Mouse (Mus musculus) lung, embryonic 14.5 days (tissue): Measurements from ENCODE around the gene Dpp9. TPM values are rescaled to one million over a fixed set of nuclear protein-coding genes. Genes with fewer than 3 reads are reported as not detected.

ENCODE experiments used
- ATAC-seq: fragments of 200-750 bp; cut with Nextera tagmentation; 2 replicates; pipeline ENCODE4 v1.8.0; 2017; ENCODE audit warnings: mild to moderate bottlenecking, moderate TSS enrichment, moderate library complexity; ENCODE audit not compliant: insufficient read depth
- DNase-seq: peaks from one replicate; pipeline ENCODE4 v3.0.0-alpha.2; 2015
- H3K27ac ChIP-seq: fragments of 300-500 bp; sonication (generic); 2 replicates; pipeline ENCODE4 v1.5.1; 2014; ENCODE audit warnings: low read depth, mild to moderate bottlenecking, moderate library complexity
- H3K27me3 ChIP-seq: fragments of 300-500 bp; sonication (generic); 2 replicates; pipeline ENCODE4 v1.6.1; 2014; ENCODE audit warnings: low read length, control low read depth; ENCODE audit not compliant: insufficient read depth
- H3K36me3 ChIP-seq: fragments of 300-500 bp; sonication (generic); 2 replicates; pipeline ENCODE4 v1.6.1; 2014; ENCODE audit warnings: control low read depth; ENCODE audit not compliant: insufficient read depth
- H3K4me1 ChIP-seq: fragments of 300-500 bp; sonication (generic); 2 replicates; pipeline ENCODE4 v1.6.1; 2014; ENCODE audit warnings: antibody characterized with exemption, control low read depth; ENCODE audit not compliant: insufficient read depth
- H3K4me2 ChIP-seq: fragments of 300-500 bp; sonication (generic); 2 replicates; pipeline ENCODE4 v1.6.1; 2014; ENCODE audit warnings: mild to moderate bottlenecking
- H3K4me3 ChIP-seq: fragments of 300-500 bp; sonication (generic); 2 replicates; pipeline ENCODE4 v1.5.1; 2014; ENCODE audit warnings: low read depth, low read length
- H3K9ac ChIP-seq: fragments of 300-500 bp; sonication (generic); 2 replicates; pipeline ENCODE4 v1.6.1; 2014
- H3K9me3 ChIP-seq: fragments of 300-500 bp; sonication (generic); 2 replicates; pipeline ENCODE4 v1.6.1; 2016; ENCODE audit warnings: low read depth, low read length, control low read depth
- CTCF ChIP-seq: IDR thresholded peaks from 2 replicates; pipeline ENCODE4 v1.5.1; 2016; ENCODE audit warnings: antibody characterized with exemption, low read depth
- WGBS: fragments of 180-500 bp; shearing (Covaris S2); extraction: QIAGEN DNeasy Blood & Tissue Kit; methylation state at CpG from one replicate; pipeline ENCODE4 v1.1.7; 2014; 5-methylcytosine and 5-hydroxymethylcytosine counted together
- polyA plus RNA-seq: library from polyadenylated mRNA; unstranded; fragments of >200 nt; fragmentation: Nextera tagmentation; extraction: Ambion mirVana; gene quantifications from 2 replicates; pipeline ENCODE4 v1.2.1, GENCODE M21; 2014

Gene Dpp9
- polyA plus RNA-seq, 1 experiment from 2014 or later = 41.3 TPM

DNA sequence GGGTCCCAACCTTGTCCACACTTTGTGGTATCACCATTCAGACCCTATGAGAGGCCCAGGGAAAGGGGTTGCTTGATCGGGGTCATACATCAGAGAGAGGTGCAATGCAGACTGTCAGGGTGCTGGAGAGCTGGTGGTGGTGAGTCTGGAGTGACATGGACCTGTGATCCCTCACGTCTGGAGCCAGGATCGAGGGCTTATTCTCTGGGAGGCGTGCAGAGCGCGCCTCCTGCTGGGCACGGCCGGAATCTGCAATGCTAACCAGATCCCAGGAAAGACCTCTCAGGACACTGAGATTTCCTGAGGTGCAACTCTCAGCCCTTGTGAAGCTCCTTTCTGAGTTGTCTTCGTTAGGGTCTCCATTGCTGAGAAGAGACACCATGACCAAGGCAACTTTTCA lies 59.0 kb downstream of the Dpp9 start:
- WGBS = 3% methylated on average over 9 of the region's 9 CpGs
- no peak for ATAC-seq
- peaks cover 6% of the 10 kb centered on the region; the same call in 1 of the 2 replicates for H3K27me3 ChIP-seq

DNA sequence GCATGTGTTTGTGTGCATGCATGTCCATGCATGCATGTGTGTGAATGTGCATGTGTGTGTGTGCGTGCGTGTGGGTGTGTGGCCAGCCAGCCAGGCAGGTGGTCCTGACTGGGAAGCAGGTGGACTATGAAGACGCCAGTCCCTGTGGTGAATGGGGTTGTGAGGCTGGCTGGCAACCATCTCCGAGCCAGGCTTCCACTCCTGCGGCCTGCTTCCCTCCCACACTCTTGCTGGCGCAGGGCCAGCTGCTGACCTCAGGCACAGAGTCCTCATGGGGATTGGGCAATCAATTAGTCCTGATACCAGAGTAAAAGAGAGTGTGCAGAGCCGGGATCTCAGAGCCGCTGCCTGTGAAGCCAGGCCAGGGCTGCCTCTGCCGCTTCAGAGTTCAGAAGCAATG lies 65.1 kb downstream of the Dpp9 start:
- ATAC-seq (peak; percentile 62), DNase-seq (peak; percentile 84)
- Histone ChIP-seq H3K27me3 (peaks cover 22% of the 10 kb centered on the region), H3K4me1 (0 out of 2 replicates have a peak, but pooled peaks cover 5% of the 10 kb centered on the region), H3K4me3 (no peak overlapping the region), H3K36me3 (no peaks in the 10 kb centered on the region), H3K9me3 (no peaks in the 10 kb centered on the region), H3K27ac (no peak overlapping the region), H3K9ac (no peak overlapping the region), H3K4me2 (no peak overlapping the region)
- 23% methylated on average over 9 of the region's 9 CpGs for WGBS
- no peak for TF ChIP-seq CTCF

More for the DNA sequence above, 59.0 kb downstream of the Dpp9 start:
- no peaks in the 10 kb centered on the region for H3K36me3 ChIP-seq
- H3K4me3 ChIP-seq = no peak overlapping the region
- no peak overlapping the region for H3K9ac ChIP-seq
- H3K4me1 ChIP-seq = peaks cover 7% of the 10 kb centered on the region; the same call in 1 of the 2 replicates
- no peaks in the 10 kb centered on the region for H3K9me3 ChIP-seq
- peak; percentile 85 for DNase-seq
- no peak overlapping the region for H3K4me2 ChIP-seq
- peak; percentile 91 for TF ChIP-seq CTCF
- H3K27ac ChIP-seq = no peak overlapping the region

DNA sequence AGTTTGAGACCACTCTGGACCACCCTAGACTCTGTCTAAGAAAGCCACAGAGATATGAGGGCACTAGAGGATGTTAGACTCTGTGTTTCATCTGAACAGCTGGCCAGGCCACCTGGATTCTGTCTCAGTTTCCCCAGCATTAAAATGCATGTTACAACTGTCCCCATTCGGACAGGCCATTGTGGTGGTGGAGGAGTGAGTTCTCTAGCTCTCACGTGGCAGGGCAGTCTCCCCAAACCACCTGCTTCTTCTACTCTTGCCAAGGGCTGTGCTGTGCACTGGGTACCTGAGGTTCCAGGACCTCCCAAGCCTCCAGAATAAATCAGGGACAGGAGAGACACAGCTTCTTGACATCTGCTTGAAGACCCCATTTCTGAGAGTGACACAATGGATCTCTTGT lies 68.8 kb downstream of the Dpp9 start:
- no peak for TF ChIP-seq CTCF
- no peaks in the 10 kb centered on the region for H3K9me3 ChIP-seq
- no peaks in the 10 kb centered on the region for H3K36me3 ChIP-seq
- 34% methylated on average over 2 of the region's 2 CpGs for WGBS
- no peak overlapping the region for H3K4me2 ChIP-seq
- peaks cover 44% of the 10 kb centered on the region for H3K27me3 ChIP-seq
- no peak overlapping the region for H3K4me3 ChIP-seq
- DNase-seq (no peak), ATAC-seq (no peak)
- H3K27ac ChIP-seq = no peak overlapping the region
- H3K9ac ChIP-seq = no peak overlapping the region
- H3K4me1 ChIP-seq = 0 out of 2 replicates have a peak, but pooled peaks cover 5% of the 10 kb centered on the region

DNA sequence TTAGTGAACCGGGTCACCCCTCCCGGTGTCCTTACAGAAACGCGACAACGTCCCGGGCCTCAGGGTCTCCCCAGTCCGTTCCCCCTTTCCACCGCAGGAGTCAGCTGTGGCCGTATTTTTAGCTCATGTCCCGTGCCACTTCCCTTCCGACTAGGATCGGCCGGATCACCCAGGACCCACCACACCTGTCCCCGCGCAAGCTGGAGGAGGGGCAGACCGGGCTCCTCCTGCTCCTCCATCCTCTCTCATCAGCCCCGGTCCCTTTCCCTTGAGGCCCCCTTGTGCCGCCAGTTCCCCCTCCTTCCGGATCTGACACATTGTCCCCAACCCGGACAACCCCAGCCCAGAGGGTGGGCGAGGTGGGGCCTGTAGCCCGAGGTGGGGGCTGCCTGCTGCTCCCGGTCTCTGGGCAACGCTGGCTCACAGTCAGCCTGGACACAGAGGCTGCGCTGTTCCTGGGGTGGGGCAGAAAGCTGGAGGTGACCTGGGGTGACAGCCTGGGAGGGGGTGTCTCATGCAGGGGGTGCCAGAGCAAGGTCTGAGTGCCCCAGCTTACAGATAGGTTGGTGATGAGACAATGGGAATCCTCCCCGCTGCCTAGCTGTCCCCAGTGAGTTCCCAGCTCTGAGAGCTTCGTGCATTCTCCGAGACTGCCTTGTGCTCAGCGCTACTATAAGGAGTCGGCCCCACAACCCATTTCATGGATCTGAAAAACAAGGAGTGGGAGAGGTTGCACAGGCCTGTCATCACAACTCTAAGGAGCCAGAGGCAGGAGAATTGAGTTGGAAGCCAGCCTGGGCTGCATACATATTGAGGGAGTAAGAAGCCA lies 69.7 kb downstream of the Dpp9 start:
- 3% methylated on average over 30 of the region's 30 CpGs for WGBS
- peak overlapping the region; percentile 23; the same call in 1 of the 2 replicates for H3K4me3 ChIP-seq
- no peaks in the 10 kb centered on the region for H3K36me3 ChIP-seq
- TF ChIP-seq CTCF = no peak
- H3K4me2 ChIP-seq = peak overlapping the region; percentile 48
- peaks cover 52% of the 10 kb centered on the region for H3K27me3 ChIP-seq
- H3K9me3 ChIP-seq = no peaks in the 10 kb centered on the region
- ATAC-seq (no peak), DNase-seq (no peak)
- 0 out of 2 replicates have a peak, but pooled peaks cover 5% of the 10 kb centered on the region for H3K4me1 ChIP-seq
- H3K27ac ChIP-seq = no peak overlapping the region
- peak overlapping the region; percentile 20 for H3K9ac ChIP-seq

DNA sequence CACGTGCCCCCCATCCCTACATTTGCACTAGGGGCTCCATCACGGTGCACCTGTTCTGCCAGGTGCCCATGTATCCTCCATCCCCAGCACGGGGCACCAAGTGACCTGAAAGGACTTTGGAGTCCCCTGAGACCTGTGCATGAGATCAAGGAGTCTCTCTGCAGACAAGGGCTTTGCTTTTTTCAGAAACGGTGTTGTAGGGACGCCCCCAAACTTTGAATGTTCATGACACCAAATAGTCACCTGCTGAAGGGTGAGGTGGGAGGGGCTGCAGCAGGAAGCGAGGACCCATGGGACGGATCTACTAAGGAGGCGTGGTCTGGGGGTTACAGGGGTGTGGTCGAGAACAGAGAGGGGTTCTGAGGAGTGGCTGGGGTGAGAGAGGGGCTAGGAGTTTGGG lies 70.4 kb downstream of the Dpp9 start:
- ATAC-seq (no peak), DNase-seq (no peak)
- Histone ChIP-seq H3K9me3 (no peaks in the 10 kb centered on the region), H3K36me3 (no peaks in the 10 kb centered on the region), H3K4me3 (peak overlapping the region; percentile 23; the same call in 1 of the 2 replicates), H3K27me3 (peaks cover 59% of the 10 kb centered on the region), H3K27ac (no peak overlapping the region), H3K9ac (no peak overlapping the region), H3K4me2 (peak overlapping the region; percentile 48), H3K4me1 (0 out of 2 replicates have a peak, but pooled peaks cover 5% of the 10 kb centered on the region)
- no peak for TF ChIP-seq CTCF
- 17% methylated on average over 9 of the region's 9 CpGs for WGBS

DNA sequence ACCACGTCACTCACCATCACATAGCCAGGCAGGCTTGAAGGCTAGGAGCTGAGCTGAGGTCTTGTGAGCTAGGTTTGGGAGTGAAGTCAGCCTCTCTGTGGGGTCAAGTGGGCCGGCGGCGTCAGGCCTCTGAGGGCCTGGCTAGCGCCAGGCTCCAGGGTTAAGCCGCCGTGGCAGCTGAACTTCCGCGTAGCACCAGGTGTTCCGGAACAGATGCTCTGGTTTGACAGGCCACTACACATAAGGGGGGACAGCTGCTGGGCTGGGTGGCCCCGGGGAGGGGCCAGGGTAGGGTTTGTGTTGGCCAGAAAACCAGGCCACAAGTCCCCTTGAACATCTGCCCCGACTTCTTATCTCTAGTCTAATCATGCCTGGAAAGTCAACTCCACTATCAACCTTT lies 71.3 kb downstream of the Dpp9 start:
- Histone ChIP-seq H3K9me3 (no peaks in the 10 kb centered on the region), H3K4me1 (0 out of 2 replicates have a peak, but pooled peaks cover 5% of the 10 kb centered on the region), H3K9ac (no peak overlapping the region), H3K27me3 (peaks cover 68% of the 10 kb centered on the region), H3K4me3 (no peak overlapping the region), H3K36me3 (no peaks in the 10 kb centered on the region), H3K27ac (no peak overlapping the region), H3K4me2 (no peak overlapping the region)
- DNase-seq (no peak), ATAC-seq (no peak)
- 37% methylated on average over 12 of the region's 12 CpGs for WGBS
- TF ChIP-seq CTCF = no peak

DNA sequence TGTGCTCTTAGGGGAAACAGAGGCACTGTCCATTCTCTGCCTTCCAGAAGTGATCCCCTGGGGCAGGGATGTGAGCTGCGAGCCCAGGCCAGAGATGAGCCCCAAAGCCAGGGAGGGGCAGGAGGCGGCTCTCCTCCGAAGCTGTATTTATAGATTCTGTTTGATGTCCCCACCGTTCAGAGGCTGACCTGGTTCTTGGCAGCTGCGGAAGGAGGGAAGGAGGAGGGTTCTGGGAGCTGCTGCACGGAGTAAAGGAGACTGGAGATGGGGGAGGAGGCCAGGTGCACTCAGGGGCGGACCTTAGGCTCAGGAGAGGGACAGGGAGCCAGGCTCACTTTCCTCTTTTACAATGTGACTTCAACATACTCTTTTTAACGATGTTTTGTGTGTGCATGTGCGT lies 72.6 kb downstream of the Dpp9 start:
- Histone ChIP-seq H3K9ac (no peak overlapping the region), H3K36me3 (no peaks in the 10 kb centered on the region), H3K27me3 (peaks cover 81% of the 10 kb centered on the region), H3K9me3 (no peaks in the 10 kb centered on the region), H3K4me2 (no peak overlapping the region), H3K4me3 (no peak overlapping the region), H3K27ac (no peak overlapping the region), H3K4me1 (0 out of 2 replicates have a peak, but pooled peaks cover 5% of the 10 kb centered on the region)
- 16% methylated on average over 9 of the region's 9 CpGs for WGBS
- DNase-seq (no peak), ATAC-seq (no peak)
- TF ChIP-seq CTCF = no peak
